Mouse (Mus musculus) G1E (cell line): ENCODE measurements around the gene Slc44a3.

ENCODE experiments used
- CTCF ChIP-seq: IDR thresholded peaks from 2 replicates; pipeline ENCODE4 v1.5.1; 2012; ENCODE audit warnings: low read depth, low read length, inconsistent platforms, mixed read lengths
- GATA1 ChIP-seq: IDR thresholded peaks from 2 replicates; pipeline ENCODE4 v1.6.1; 2012; ENCODE audit warnings: borderline replicate concordance, low read length, inconsistent platforms, mixed read lengths
- GATA2 ChIP-seq: IDR thresholded peaks from 2 replicates; pipeline ENCODE4 v1.6.1; 2012; ENCODE audit warnings: low read depth, low read length, inconsistent platforms, borderline replicate concordance
- TAL1 ChIP-seq: conservative IDR thresholded peaks from 2 replicates; pipeline ENCODE4 v1.6.1; 2012; ENCODE audit warnings: low read depth, low read length, inconsistent platforms, mixed read lengths

GRCm38 (mm10) chr3:121567904-121568303 lies 35.7 kb upstream of the Slc44a3 start:
- TF ChIP-seq CTCF (no peak), GATA1 (no peak), TAL1 (no peak), GATA2 (no peak)
